Mouse (Mus musculus) heart, adult 2 months (tissue): ENCODE data around the gene Snx12.

ENCODE experiments used
- CTCF ChIP-seq: fragments of 200-600 bp; IDR thresholded peaks from 2 replicates; pipeline ENCODE4 v1.8.1; 2022; ENCODE audit warnings: antibody characterized with exemption, mild to moderate bottlenecking, moderate library complexity
- EP300 ChIP-seq: fragments of 200-500 bp; IDR thresholded peaks from 2 replicates; pipeline ENCODE4 v1.6.1; 2011; ENCODE audit warnings: low read depth, low read length, control low read depth; ENCODE audit not compliant: insufficient read depth
- POLR2A ChIP-seq: fragments of 200-500 bp; IDR thresholded peaks from 2 replicates; pipeline ENCODE4 v1.6.1; 2011; ENCODE audit warnings: mild to moderate bottlenecking, low read depth, low read length, control low read depth; ENCODE audit not compliant: insufficient read depth

- TF ChIP-seq EP300 = no peak
- no peak for TF ChIP-seq CTCF
- no peak for TF ChIP-seq POLR2A
Observed at GRCm38 (mm10) chrX:101245011-101245410, 22.6 kb upstream of the Snx12 start.
